Mouse (Mus musculus) testis, postnatal 10 days (tissue): ENCODE measurements around the gene Slc16a3.

ENCODE experiments used
- DNase-seq: peaks from one replicate; pipeline ENCODE4 v3.0.0; 2021; ENCODE audit warnings: low spot score

Gene Slc16a3

DNA sequence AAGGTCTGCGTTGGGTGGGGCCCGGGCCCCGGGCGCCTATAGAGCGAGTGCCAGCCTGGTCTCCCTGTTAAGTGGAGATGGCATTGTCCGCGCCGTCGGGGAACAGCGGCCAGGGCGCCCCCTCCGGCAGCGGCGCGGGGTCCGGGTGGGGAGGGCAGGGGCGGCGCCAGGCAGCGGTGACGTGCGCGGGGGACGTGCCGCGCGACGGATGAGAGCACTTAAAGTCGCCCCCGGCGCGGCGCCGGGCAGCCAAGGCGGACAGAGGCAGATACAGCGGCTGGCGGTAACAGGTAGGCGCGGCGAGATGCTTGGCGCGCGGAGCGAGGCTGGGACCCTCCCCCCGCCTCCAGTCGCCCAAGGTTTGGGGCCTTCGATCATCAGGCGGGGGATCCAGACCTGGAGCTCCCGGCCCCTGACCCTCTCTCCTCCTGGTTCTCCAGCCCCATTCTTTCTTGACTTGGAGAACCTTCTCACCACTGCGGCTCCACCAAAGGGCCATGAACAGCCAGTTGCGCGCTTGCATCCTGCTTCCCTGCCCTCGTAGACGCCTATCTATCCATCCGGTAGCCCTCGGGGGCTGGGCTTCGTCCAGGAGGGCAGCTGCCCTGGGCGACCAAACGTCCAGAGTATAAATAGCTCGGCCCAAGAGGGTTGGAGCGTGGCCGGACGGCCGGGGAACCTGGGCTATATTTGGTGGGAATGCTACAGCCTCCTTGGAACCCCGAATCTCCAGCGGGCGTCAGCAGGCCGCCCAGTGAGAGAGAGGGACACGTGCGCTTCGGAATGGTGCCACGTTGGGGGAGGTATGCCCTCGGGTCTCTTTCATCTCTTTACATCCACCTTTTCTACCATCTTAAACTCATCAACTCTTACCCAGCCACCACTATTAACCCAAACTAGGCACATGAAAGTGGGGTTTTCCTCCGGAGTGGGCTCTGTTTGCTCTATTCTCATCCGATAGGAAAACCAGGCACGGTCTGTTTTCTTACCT lies 876 bp downstream of the Slc16a3 start:
- DNase-seq = peak; percentile 72

DNA sequence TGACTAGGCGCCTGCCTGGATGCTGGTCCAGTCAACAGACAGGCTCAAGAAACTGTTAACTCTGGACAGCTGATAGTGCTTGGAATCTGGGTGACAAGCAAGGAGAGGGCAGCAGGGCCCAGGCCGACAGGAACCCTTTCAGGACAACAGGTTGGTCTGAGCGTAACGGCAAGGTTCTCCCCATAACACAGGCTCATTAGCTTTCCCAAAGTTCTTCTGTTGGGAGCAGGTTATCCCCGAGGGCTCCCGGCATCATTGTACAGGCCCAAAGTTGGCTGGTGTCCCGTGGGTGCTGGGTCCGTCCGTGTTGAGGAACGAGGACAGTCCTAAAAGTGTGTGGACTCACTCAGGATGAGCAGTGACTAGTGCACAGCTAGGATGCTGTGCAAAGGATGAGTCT lies 1.6 kb downstream of the Slc16a3 start:
- no peak for DNase-seq

DNA sequence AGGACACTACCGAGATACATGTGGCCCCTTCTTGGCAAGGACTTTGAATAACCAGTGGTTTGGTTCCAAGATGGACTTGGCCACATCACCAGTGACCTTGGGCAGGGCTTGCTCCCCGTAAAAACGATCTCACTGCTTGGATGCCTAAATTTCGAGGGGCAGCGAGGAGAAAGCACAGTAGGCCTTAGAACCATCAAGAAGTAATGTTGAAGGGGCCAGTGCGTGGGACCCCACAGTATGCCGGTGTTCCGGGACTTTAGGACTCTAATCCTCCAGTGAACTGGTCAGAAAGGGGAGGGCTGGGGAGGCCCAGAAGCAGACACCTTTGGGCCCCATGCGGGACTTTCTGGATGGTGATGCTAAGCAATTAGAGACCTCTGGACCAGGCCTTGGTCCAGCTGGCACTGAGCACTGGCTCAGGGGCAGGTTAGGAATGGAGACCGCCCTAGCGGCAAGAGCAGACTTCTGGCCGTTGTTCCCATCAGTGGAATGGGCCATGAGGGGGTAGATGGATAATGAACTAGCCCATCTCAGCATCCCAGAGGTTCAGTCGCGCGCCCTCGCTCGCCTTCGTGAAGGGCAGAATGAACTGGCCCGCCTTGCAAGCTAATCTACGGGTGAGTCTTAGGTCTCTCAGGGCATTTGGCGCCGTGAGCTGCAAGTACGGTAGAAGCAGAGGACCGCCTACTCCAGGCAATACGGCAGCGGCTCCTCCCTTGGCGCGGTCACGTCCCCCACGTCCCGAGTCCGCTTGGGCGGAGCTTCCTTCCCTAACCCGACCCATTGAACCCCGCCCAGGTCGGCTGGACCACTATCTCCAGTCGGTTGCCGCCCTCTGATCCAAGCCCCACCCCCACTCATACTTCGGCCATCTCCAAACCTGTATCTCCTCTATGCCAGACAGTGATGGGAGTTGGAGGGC lies 2.3 kb downstream of the Slc16a3 start:
- peak; percentile 92 for DNase-seq

DNA sequence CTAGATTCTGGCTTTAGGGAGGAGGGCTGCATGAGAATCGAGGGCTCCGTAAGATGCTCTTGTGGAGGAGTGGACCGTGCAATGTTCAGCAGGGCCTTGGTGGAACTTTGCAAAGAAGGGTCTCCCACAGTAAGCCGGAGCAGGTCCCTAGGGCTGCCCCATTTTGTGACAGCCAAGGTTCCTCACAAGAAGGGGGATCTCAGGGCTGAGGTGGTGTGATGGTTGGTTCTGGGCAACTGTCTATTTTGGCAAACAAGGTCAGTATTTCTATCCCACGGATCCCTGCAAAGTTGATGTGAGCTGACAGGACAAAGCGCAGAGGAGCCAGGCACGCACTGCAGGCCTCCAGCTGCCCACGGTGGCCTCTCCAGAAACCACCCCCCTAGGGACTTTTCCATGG lies 3.0 kb downstream of the Slc16a3 start:
- no peak for DNase-seq

DNA sequence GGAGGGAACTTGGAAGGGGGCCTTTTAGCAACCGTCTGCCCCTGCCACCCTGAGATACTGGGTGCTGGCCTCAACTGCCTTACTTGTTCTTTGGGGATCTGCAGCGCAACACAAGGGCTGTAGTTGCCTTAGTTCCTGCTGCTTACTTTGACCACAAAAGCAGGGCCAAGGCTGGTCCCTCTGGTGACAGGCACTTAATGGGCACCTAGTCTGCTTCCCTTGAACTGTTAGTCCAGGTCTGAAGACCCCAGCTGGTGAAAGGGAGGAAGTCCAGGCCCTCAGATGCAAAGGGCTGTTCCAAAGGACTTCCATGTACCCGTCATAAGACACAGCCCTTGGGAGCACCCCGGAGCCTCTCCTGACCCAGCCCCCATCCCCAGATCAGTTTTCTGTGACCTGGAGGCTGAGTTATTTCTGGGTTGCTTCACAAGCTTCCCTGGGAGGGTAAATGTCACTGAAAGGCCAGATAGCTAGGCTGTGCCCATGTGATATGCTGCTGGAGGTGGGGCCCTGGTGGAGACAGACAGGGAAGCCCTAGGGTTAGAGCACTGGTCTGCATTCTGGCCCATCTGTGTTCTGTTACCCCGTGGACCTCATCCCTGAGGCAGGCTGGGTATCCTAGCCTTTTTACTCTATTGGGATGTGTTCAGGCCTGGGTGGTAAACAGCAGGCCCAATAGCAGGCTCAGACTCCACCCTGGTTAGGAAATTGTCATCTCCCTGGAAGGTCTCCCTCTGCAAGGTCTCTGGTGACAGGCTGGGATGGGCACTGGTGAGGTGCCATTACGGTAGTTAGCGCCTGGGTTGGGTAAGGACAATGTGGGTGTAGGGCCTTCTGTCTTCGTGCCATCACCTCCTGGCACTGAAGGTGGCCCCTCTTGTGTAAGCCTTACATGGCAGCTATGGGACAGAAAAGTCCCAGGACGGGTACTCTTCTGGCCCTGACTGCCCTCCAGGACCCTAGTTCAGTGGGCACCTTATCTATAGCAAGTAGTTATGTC lies 3.8 kb downstream of the Slc16a3 start:
- DNase-seq = no peak

DNA sequence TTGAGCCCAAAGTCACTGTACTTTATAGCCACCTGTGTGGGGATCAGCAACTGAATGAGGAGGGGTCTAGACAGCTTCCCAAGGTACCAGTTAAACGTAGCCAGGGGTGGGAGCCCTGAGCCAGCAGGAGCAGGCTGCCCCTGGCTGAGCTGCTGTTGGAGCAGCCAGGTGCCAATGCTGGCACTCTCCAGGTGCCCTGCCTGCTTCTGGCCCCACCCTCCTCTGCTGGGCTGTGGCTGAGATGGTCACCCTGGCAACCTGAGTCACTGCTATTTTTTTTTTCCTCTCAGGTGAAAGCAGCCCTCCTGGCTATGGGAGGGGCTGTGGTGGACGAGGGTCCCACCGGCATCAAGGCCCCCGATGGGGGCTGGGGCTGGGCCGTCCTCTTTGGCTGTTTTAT lies 6.7 kb downstream of the Slc16a3 start:
- DNase-seq = no peak

DNA sequence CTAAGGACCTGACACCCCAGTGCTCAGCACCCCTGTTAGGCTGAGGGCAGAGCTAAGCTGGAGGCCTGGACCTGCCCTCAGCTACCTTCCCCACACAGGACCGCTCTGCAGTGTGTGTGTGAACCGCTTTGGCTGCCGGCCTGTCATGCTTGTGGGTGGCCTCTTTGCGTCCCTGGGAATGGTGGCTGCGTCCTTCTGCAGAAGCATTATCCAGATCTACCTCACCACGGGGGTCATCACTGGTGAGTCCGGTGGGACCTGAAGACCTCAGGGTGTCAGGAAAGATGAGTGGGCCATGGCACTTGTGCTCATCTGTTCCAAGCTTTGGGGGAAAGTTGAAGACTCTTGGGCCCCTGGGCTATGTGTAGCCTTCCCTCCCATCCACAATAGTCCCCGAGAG lies 7.4 kb downstream of the Slc16a3 start:
- no peak for DNase-seq

DNA sequence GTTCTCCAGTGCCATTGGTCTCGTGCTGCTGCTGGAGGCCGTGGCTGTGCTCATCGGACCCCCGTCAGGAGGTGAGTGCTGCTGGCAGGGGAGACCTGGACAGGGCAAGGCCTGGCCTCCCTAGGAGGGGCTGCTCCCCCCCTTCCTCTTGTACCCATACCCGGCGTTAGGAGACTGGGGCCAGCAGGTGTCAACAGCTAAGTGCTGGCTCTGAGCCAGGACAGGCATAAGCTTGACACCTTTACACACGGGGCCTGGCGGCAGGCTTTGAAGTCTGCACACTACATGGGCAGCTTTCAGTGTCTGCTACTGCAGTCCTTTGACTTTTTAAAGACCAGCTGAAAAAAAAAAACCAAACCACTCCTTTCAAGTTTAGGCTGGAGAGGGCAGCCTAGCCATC lies 8.8 kb downstream of the Slc16a3 start:
- no peak for DNase-seq

DNA sequence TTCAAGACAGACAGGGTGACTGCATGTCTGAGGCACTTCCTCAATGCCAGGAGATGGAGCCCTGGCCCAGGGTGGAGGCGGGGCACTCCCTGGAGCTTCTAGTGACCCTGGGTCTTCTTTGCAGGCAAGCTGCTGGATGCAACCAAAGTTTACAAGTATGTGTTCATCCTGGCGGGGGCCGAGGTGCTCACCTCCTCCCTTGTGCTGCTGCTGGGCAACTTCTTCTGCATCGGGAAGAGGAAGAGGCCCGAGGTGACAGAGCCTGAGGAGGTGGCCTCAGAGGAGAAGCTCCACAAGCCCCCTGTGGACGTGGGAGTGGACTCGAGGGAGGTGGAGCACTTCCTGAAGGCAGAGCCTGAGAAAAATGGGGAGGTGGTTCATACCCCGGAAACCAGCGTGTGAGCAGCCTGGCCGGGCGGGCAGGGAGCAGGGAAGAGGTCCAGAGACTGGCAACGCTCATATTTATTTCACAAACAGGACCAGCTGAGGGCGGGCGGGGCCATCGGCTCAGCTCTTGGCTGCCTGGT lies 9.5 kb downstream of the Slc16a3 start:
- DNase-seq = no peak

DNA sequence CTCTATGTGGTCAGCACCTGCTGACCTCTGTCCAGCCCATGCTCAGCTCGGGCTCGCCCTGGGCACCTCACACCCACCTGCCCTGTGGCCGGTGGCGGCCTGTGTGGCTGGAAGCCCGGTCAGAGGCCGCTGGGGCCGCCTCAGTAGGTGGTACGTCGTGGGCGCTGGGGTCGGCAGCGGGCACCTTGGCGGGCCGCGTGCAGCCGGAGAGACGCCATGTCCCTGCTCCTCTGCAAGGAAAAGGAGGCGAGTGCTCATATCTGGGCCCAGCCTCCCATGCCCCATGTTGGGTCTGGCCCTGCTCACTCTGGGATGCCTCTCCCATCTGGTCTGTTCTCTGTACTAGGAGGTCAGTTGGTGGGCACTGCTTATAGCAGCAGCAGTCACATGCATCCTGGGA lies 10.8 kb downstream of the Slc16a3 start:
- DNase-seq = no peak

DNA sequence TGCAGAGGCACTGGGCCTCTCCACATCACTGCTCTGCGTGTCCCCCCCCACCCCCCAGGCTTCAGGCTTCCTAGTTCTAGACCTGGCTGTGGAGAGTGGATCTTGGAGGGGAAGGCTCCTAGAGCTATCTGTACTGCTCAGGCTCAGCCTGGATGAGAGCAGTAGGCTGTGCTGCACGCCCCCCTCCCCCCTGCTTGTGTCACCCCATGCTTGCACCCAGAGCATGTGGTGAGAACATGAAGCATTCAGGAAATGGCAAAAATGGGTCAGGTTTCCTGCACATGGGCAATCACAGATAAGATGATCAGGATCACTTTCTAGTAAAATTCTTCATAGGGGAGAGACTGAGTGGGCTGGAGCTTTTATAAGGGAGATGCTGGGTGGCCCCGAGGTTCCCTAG lies 11.3 kb downstream of the Slc16a3 start:
- DNase-seq = no peak

DNA sequence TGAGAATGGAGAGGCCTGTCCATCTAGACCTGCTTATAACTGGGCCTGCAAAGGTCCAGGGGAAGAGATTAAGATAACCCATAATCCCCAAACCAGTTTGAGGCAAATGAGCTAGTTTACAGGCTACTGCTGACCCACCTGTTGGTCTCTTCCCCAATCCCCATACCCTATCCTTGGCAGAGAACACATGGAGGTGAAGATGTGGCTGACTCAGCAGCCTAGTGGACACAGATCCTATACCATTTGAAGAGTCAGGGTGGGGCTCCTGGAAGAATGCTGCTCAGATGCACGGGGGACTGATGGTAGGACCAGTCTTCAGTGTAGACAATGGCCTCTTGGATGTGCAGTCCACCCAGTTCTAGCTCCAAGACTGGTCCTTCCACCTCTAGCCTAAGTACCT lies 12.0 kb downstream of the Slc16a3 start:
- DNase-seq = no peak

DNA sequence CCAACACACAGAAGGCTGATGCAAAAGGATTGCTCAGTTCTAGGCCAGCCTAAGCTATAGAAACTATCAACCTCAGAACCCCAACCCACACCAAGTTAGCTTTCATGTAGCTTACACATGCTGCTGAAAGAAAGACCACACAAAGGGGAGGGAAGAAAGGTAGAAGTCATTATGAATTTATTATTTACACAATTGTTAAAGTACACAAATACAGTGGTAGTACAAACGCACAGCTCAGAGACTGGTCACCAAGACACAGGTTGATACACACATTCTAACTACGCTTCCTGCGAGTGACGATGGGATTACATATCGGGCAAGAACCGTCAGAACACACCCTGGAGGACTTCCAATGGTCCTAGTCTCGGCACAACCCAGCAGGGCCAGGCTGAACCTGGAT lies 13.3 kb downstream of the Slc16a3 start:
- no peak for DNase-seq

DNA sequence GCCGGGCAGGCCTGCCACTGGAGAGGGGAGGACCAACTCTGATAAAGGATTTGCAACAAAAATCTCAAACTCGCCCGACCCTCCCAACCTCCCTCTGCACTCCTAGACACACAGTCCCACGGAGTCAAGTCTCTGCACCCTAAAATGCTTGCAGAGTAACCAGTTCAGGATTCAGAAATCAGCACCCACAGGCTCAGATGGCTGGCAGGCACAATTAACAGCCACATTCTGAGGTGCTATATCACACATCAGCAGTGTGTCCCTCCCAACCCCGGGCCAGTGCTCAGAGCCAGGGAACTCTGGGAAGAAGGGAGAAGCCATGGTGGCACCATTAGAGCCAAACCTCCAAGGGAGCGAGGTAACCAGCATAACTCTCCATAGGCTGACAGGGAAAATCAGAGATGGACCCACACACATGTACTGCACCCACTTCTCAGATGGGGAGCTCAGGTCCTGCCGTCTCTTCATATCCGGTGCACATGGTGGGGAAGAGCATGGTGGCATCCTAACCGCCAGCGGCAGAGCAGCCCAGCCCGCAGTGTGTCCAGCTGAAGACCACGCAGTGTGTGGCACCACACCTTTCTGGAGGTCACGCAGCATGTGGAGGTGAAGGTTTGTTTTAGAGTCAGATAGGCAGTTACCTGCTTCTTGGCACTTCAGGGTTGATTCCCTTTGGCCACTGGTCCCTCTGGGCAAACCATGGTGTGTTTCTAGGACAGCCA lies 13.9 kb downstream of the Slc16a3 start:
- no peak for DNase-seq

DNA sequence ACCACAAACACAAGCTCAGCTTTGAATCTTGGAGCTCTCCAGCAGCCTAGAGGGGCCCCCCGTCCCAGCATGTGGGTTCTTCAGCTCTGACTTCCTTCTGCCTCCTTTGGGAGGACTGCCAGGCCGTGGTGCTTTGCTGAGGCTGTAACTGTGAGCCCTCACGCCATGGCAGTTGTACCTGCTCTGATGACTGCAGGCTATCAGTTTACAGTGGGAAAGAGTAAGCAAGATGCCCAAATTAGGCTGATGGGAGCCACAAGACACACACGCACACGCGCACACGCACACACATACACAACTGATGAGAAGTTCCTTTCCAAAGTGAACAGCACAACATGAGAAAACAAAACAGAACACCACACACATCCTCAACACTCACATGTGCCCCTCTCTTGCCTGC lies 14.6 kb downstream of the Slc16a3 start:
- DNase-seq = no peak

DNA sequence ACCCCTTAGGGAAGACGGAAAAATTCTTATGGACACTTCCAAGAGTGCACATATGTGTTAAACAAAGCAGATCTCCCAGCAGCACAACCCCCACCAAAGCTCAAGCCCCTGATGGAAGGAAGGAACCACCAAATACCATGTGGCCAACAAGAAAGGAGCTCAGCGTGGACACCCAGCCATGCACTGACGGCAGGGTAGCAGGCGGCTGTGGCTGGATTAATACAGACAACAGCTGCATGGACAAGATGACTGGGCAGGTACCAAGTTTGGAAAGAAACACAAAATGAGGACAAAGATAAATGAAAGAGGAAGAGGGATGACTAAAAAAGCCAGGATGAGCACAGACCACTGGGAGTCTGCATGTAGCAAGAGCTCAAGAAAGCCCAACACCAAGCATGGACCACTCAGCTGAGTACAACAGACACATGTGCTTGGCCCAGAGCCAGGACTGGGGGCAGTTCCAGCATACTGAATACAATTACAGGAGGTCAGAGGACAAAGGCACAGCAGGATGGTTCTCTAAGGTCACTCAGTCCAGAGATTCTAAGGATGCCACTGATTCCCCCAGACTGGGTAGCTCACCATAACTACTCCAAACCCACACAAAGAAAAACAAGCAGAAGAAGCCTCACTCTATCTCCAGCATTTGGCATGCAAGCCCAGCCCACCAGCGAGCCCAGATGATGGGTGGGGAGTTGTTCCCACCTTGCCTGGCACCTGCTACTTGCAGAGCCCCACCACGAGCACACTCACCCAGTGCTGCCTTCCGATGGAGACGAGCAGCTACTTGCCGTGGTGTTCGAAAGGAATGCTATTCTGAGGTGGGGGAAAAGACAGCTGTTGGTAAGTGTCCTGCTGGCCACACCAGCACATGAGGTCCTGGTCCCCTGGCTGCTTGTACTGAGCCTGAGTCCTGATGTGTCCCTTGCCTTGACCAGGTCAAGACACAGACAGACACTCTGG lies 16.2 kb downstream of the Slc16a3 start:
- DNase-seq = no peak

DNA sequence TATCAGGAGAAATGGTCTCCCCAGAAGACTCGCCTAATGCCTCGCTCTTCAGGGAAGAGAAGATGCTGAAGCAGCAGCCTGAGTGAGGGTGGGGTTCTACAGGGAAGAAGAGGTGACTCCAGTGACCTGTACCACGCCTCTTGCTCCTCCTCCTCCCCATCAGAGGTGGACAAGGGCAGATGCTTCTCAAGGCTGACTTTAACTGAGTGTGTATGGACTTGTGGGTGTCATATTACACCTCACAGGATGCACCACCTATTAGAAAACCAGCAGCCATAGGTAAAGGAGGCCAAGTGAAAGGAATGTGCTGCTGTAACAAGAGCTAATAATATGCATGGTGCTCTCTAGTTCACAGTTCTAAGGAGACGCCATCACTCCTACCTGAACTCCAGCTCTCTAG lies 17.3 kb downstream of the Slc16a3 start:
- DNase-seq = no peak

DNA sequence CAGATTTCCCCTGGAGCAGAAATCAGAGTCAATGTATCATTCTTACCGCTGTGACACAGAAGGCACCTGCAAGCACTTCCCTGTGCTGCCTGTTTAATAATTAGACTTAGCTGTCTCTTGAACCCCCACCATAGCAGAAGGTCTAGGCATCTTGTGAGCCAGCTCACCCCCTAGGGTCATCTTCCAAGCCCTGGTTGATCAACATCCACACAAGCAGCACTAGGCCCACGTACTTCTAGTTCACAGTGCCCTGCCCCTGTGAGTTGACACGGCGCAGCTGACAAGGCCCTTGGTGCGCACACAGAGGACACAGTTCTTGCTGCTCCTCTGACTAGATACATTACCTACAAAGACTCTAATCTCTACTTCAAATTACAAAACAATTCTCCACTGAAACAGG lies 21.5 kb downstream of the Slc16a3 start:
- no peak for DNase-seq

DNA sequence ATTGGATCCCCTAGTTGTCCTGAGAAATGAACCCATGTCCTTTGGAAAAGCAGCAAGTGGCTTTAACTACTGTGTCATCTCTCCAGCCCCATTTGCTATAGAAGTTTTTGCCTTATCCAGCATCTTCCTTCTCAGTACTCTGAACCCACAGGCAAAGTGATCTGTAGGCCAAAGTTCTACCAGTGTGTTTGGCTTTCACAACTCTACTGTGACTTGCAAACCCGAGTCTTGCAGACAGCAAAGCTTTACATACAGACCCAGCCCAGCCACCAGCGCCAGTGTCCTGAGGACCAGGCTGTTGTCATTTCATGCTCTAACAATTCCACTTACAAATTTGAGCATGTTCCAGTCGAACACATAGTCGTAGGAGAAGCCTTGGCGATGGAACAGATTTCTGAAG lies 23.0 kb downstream of the Slc16a3 start:
- DNase-seq = no peak

DNA sequence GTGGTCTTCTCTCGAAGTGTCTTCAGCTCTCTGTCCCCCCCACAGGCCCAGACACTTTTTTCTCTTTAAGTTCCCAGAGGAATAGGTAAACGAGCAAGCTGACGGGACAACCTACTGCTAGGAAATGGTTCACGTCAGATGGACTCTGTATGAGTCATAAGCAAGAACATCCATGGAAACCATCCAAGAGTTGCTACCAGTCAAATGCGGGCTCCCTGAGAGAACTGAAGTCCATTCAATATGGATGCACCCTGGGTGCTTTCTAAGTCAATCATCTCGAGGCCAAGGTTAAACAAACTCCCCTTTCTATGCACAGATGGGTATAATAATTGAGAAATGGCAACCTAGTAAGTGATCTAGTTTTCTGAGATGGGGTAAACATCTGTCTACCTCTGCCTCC lies 25.0 kb downstream of the Slc16a3 start:
- no peak for DNase-seq
